Mouse (Mus musculus): ENCODE measurements around the gene Zfp385b.
A peak's percentile ranks its signal among the peaks of the same experiment; 100 is the strongest.

The Zfp385b gene

DNA sequence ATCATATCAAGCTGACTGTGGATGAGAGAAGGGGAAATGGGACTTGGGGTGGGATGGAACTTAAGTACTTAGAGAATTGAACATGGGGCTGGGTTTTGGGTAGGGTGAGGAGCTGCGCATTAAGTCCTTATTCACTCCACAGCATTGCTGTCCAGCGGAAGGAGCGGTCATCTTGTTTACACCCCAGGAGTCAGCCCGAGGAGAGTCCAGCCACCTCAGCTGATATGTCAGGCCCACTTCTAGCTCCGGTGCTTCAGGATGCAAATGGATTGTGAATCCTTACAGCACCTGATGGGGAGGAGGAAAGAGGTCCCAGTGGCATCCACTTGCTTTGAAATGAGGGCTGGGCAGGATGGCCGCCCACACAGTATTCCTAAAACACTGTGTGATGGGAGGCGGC is 425.6 kb downstream of the Zfp385b start:
- DNase-seq (ENCODE audit: extremely low read depth, low read depth) = no peak

DNA sequence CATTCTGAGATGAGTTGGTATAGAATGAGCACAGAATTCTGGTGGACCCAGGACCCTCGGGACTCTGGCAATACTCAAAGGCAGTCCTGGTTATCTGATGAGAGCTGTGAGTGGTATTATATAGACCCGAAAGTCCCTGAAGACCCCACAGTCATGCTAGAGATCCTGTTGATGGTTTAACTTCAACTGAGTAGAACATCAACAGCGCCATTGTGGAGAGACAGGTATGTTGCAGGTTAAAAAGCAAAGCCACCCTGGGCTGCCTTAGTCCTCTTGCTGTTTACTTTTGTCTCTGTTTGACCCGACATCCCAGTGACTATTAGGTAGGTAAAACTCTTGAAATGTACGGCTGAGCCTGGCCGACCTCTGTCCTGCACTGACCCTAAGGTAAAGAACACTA is 431.3 kb downstream of the Zfp385b start:
- no peak for DNase-seq (ENCODE audit: extremely low read depth, low read depth)

- DNase-seq (ENCODE audit: extremely low read depth, low read depth) = peak; percentile 6
Measured at GRCm38 (mm10) chr2:77386515-77386914, 432.9 kb downstream of the Zfp385b start.

DNA sequence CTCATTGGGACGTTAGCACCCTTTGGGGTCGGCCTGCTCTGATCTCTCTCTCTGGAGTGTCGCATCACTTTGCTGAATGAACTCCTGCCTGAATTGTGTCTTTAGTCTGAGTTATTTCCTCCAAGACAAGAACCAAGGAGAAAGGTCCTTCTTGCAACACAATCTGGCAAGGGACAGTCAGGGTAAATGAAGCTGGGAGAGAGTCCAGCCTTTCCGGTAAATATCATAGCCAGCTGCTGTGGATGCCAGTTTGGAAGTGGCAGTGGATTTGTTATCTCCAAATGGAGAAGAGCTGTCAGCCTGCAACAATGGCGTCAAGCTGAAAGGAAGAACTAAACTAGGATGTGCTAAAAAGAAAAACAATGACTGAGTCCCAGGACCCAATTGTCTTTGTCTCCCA is 436.7 kb downstream of the Zfp385b start:
- no peak for DNase-seq (ENCODE audit: extremely low read depth, low read depth)

GRCm38 (mm10) chr2:77379907-77380306 is 439.5 kb downstream of the Zfp385b start:
- DNase-seq (ENCODE audit: extremely low read depth, low read depth) = no peak

GRCm38 (mm10) chr2:77379332-77379731 is 440.1 kb downstream of the Zfp385b start:
- no peak for DNase-seq (ENCODE audit: extremely low read depth, low read depth)

- DNase-seq (ENCODE audit: extremely low read depth, low read depth) = no peak
Measured at GRCm38 (mm10) chr2:77376823-77377222, 442.6 kb downstream of the Zfp385b start.

GRCm38 (mm10) chr2:77375155-77375554 is 444.3 kb downstream of the Zfp385b start:
- DNase-seq (ENCODE audit: extremely low read depth, low read depth) = no peak

- peak; percentile 3 for DNase-seq (ENCODE audit: extremely low read depth, low read depth)
Measured at GRCm38 (mm10) chr2:77369174-77369573, 450.3 kb downstream of the Zfp385b start.

All from MEL-GATA-1-ER (cell line).